Mouse (Mus musculus) erythroblast, adult 5-6 weeks (primary cell): Measurements from ENCODE around the gene Rcbtb1. TPM values are rescaled to one million over a fixed set of nuclear protein-coding genes. Genes with fewer than 3 reads are reported as not detected.
"Not testable (repeated sequence)": the region's sequence is repeated elsewhere in the genome, so short reads cannot be mapped to it uniquely, and the experiment has no call there.

Experiments
- ATAC-seq: replicated peaks from 2 replicates; pipeline ENCODE4 v1.8.0; 2016; ENCODE audit warnings: moderate number of reproducible peaks, mild to moderate bottlenecking, moderate TSS enrichment, inconsistent platforms; ENCODE audit not compliant: poor library complexity, low FRiP score, severe bottlenecking
- total RNA-seq, 2 experiments: library from RNA; stranded (forward) in 1 of 2; stranded (reverse) in 1 of 2; fragments of 150-400 nt in 1 of 2; fragments of 200-764, 138-1000 nt in 1 of 2; gene quantifications; 2 replicates each; pipeline versions ENCODE4 v1.2.3 to v1.2.4; 2015 to 2017; ENCODE audit warnings: low replicate concordance in 2 of 2

Gene Rcbtb1
- 1.9 and 7.9 TPM in 2 replicates for total RNA-seq (2015; ENCODE audit: low replicate concordance)
- total RNA-seq (2017; ENCODE audit: low replicate concordance) = 7.8 and 9.3 TPM in 2 replicates

- peak; percentile 93 for ATAC-seq
Measured at GRCm38 (mm10) chr14:59200711-59201603, at the start of gene Rcbtb1. Rcbtb1 (plus strand) TSS chr14:59201209.

- ATAC-seq = no peak
Measured at GRCm38 (mm10) chr14:59155589-59155988, 45.4 kb upstream of the Rcbtb1 start.

DNA sequence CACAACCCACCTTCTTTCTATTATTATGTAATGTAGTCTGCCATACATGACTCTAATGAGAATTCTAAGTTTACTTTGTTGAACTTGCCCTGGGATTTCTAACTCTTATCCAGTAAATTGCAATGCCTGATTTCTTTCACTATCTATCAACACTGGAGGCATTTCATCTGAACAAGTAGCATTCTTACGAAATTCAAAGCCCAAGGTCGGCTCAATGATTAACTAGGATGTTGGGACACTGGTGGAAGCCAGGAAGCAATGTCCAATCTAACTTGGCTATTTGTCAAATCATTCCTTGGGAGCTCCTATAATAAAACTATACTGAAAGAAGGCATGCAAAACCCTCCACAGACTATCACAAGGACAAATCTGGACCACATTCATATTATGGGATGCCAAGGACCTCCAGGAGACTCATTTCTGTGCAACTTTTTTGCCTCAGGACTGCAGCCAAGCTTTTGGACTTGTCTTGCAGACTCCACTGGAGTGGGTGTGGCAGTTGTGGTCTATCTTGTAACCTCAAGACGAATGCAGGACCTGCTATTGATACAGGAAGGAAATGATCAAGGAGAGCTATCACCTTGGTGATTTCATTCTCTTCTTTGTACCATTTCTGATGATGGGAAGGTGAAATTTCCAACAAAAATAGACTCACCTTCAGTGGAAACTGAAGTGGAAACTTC, 43.9 kb upstream of the Rcbtb1 start:
- ATAC-seq = no peak

DNA sequence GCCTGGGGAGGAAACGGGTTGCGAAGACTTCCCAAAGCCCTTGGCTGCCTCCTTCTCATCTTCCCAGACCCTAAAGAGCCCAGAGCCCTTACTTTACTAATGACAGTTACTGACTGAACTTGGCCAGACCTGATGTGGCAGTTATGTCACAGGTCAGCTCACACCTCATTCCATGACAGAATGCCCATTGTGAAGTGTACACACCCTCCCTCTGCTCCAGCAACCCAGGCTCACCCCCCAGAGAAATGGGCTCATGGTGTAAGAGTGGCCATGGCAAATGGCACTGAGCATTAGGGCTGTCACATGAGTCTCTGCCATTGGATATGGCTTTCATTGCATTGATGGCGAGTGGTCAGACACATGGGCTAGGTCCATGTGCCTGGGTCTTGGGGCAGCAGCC, 22.4 kb upstream of the Rcbtb1 start, which contains the start of gene Gm5142:
Gm5142 (minus strand) TSS at position 101 of the 400 bp plus-strand sequence.
- ATAC-seq = no peak

- ATAC-seq = no peak
Measured at GRCm38 (mm10) chr14:59182732-59183131, 18.3 kb upstream of the Rcbtb1 start.

DNA sequence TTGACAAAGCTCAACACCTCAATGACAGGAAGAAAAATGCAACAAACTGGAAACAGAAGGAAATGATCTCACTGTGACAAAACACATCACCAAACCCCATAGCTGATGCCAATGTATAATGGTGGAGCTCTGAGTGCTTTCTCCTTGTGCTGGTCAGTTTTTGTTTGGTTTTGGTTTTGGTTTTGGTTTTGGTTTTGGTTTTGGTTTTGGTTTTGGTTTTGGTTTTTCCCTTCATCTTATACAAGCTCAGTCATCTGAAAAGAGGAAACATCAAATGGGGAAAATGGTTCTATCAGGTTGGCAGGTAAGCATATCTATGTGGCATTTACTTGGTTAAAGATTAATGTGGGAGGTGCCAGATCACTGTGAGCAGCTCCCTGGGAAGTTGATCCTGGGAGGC, 15.5 kb upstream of the Rcbtb1 start:
- no peak for ATAC-seq

GRCm38 (mm10) chr14:59186121-59186520, 14.9 kb upstream of the Rcbtb1 start:
- ATAC-seq = no peak

DNA sequence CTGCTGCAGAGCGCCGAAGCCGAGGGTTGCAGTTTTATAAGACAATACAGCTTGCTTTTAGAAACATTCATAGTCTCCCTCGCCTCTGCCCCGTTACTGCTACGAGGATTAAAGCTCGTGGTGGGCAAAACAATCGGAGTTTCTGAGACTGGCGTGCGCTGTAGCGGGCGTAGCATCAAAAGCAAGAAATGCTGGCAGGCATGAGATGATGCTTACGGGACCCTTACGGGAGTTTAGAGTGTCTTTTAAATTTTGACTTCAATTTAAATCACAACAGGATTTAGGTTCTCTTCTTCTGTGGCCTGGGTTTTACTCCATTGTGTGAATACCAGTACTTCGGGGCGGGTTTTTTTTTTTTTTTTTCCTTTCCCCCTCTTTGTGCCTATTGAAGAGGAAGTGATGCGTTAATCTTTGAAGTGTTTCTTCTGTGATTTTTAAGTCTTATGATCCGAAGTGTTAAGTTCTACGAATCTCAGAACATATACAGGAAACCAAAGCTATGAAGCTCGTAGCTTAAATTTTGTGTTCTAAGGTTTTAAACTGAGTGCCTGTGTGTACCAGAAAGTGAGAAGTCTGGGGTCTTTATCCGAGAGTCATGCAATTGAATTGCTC, 701 bp downstream of the Rcbtb1 start:
- ATAC-seq = peak; percentile 31

GRCm38 (mm10) chr14:59205461-59205860, 4.5 kb downstream of the Rcbtb1 start:
- no peak for ATAC-seq

DNA sequence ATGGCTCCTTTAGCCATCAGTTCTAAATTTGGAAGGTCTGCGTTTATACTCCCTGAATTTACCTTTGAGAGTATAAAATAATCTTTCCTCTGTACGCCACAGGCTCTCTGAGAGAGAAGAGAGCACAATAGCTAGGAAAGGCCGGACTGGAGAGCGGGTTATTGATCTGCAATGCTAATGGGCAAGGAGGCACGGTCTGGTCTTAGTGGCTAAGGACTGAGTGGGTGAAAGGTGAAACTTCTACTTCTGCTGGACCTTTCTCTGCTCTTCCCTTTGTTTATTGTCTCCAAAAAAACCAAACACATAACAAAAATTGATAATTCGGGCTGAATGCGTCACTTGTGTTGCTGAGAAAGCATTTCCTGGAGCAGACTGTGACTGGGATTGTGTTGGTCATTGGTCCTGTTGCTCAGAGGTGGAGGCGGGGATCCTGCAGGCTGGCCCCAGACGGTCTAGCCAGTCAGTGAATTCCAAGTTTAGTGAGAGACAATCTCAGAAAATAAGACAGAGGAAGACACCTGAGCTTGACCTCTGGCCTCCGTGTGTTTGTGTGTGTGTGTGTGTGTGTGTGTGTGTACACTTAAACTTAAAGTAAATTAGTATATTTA, 5.1 kb downstream of the Rcbtb1 start:
- no peak for ATAC-seq

DNA sequence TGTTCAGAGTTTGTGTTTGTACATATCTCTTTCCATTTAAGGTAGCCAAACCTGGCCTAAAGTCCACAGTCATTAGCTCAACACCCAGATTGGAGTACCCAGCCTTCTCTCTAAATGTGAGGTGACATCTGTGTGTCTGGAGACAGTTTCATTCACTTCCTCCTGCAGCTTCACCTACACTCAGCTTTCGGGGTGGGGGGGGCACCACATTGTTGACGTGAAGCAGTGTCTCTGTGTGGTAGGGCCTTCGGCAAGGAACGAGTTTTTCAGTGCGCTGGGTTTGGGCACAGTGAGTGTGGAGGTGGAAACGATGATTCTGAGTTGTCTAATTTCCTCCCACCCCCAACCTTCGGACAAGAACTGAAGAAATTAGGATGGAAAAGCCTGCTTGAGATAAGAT, 8.0 kb downstream of the Rcbtb1 start:
- no peak for ATAC-seq

DNA sequence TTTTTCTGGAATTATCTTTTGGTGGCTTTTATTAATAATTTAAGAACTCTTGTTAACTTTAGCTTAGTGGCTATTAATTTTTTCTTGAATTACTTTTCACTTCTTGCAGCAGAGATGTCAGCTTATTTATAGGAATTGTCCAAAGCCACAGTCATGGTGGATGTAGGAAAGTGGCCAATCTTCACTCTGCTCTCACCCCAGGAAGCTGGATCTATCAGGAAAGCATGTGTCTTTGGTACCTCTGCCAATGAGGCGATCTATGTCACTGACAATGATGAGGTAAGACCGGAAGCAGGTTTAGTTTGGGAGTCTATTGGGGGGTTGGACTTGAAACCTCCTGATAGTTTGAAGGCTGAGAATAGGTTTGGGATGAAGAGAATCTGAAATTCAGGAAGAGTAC, 8.8 kb downstream of the Rcbtb1 start:
- ATAC-seq = no peak

GRCm38 (mm10) chr14:59219241-59219640, 18.2 kb downstream of the Rcbtb1 start:
- ATAC-seq = no peak

DNA sequence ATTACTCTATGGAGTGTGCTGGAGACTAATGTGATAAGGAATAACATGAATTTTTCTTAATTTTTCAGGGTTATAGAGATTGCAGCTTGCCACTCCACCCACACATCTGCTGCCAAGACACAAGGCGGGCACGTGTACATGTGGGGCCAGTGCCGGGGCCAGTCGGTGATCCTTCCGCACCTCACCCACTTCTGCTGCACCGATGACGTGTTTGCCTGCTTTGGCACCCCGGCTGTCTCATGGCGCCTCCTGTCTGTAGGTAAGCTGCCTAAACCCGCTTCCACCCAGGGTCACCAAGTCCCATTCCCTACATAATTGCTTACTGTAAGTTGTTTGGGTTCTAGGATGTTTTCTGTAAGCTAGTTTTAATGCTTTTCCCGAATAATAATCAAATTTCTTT, 25.2 kb downstream of the Rcbtb1 start:
- no peak for ATAC-seq

- ATAC-seq = no peak
Measured at GRCm38 (mm10) chr14:59229822-59230221, 28.8 kb downstream of the Rcbtb1 start.

DNA sequence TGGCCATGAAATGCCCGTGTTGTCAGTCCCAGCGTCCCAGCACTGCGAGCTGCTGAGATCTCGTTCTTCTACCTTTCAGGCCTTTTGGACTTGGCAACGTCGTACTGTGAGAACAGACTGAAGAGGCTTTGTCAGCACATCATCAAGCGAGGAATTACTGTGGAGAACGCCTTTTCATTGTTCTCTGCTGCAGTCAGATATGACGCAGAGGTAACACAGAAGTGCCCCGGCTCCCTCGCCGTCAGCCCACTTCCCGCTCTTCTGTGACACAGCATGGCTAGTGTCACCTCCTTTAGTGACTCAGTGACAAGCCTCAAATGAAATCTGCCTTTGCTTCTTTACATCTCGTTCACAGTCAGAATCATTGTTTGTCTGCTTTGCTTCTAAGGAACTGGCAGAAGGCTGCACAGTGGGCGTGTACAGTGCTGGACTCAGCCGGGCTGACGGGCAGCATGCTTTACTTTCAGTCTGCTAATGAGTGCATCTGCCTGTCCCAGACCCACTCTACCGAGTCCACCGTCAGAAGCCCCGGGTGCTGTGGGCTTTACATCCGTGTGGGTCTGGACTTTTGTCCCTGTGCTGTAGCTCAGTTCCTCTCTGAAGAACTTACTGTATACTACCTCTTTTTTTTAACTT, 29.4 kb downstream of the Rcbtb1 start:
- ATAC-seq = no peak

DNA sequence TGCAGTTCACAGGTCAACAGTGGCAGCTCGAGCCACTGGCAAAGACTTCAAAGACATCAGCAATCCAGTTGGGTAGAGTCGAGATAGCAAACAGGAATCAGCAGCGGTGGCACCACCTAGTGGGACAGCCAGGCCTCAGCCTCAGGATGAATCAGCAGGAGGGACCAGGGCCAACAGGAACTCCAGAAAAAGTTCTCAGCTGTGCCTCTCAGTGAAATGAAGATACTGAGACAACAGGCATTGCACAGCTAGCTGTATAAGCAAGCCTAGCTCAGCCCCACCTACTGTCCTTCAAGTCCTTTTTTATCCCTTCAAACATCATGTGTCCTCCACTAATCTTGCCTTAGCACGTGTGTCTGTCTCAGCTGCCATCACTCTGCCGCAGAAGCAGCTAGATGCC, 31.0 kb downstream of the Rcbtb1 start:
- peak; percentile 92 for ATAC-seq

- ATAC-seq = no peak
Measured at GRCm38 (mm10) chr14:59233635-59234034, 32.6 kb downstream of the Rcbtb1 start.

DNA sequence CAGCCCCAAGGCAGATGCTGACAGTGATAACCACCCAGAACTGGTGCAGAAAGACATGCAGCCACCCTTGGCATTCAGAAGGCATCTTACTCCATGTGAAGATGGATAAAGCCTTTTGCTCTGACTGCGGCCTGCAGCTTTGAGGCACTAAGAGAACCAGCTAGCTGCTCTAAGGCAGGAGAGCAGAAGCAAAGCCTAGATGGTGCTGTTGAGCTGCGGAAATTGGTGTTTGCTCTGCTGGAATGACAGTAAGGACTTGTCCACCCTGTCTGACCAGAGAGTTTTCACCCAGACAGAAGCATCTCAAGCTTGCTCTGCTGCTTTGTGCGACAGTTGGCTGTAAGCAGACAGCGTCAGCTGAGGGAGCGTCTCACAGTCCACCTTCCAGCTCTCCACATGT, 49.3 kb downstream of the Rcbtb1 start:
- not testable (repeated sequence) for ATAC-seq

- ATAC-seq = not testable (repeated sequence)
Measured at GRCm38 (mm10) chr14:59255861-59256260, 54.9 kb downstream of the Rcbtb1 start.
